Mouse (Mus musculus): ENCODE measurements at regions not wholly inside any gene's neighbourhood (a gene's known extent, or its start where the extent isn't known, plus 50 kb on each side); places are given as distances from the start of the nearest gene placed in this dataset. TPM values are rescaled to one million over a fixed set of nuclear protein-coding genes. Genes with fewer than 3 reads are reported as not detected.
A peak's percentile ranks its signal among the peaks of the same experiment; 100 is the strongest.

DNA sequence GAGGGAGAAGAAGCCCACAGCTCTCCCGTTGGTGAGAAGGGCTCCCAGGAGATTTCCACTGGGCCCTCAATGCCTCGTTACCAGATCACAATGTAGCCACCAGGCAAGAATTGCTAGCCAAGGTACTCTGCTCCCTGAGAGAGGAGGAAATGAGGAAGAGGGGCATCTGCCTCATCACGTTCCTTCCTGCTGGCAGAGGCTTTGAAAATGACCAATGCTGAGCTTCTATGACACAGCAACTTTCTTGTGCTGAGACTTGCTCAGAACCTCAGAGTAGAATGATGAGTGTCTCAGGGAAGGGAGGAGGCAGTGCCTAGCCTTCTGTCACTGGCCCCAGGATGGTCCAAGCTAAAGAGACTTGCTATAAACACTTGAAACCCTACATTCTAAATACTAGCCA lies 78.7 kb upstream of the Hsd17b12 start:
- ATAC-seq (ENCODE audit: insufficient number of reproducible peaks, insufficient read depth, low FRiP score, low TSS enrichment, low read depth) = no peak
- Histone ChIP-seq H3K4me3 (no peak overlapping the region), H3K27me3 (peaks cover 60% of the 10 kb centered on the region), H3K4me1 (peaks cover 13% of the 10 kb centered on the region), H3K27ac (no peak overlapping the region), H3K9ac (no peak overlapping the region), H3K36me3 (no peaks in the 10 kb centered on the region), H3K4me2 (no peak overlapping the region), H3K9me3 (no peaks in the 10 kb centered on the region)
- 36% methylated on average over 3 of the region's 3 CpGs for WGBS

DNA sequence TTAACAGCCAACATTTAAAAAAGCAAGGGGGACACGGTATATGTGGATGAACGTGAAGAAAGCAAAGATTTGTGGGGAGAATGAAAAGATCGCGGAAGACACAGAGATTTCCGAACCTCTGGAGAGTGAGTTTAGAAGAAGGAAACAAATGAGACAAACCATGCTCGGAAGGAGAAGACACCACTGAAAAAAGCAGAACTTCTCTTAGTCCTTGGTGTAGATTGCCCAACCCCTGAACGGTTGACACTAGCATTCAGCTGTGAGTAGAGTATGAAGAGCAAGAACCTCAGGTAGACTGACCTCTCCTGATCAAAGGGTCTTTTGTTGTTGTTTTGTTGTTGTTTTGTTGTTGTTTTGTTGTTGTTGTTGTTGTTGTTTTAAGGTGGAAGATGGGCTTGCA lies 75.8 kb upstream of the Hsd17b12 start:
- Histone ChIP-seq H3K27me3 (peaks cover 36% of the 10 kb centered on the region), H3K9ac (no peak overlapping the region), H3K27ac (no peak overlapping the region), H3K4me3 (no peak overlapping the region), H3K9me3 (no peaks in the 10 kb centered on the region), H3K4me2 (no peak overlapping the region), H3K4me1 (no peaks in the 10 kb centered on the region), H3K36me3 (no peaks in the 10 kb centered on the region)
- WGBS = 90% methylated on average over 7 of the region's 7 CpGs
- no peak for ATAC-seq (ENCODE audit: insufficient number of reproducible peaks, insufficient read depth, low FRiP score, low TSS enrichment, low read depth)

DNA sequence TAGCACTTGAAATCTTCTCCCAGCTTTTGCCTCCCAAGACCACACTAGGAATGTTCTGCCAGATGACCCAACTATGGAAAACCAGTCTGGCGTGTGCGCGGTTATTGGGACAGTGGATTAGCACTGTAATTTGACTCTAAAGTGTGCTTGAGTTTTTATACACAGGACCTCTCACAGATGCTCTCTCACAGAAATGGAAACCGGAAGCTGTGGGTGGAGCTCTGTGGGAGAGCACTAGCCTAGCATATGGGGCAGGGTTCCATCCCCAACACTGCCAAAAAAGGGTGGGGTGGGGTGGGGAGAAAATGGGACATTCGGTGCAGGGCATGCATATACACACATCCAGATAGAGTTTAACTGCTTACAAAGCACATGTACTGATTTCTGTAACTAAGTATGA lies 61.7 kb upstream of the Hsd17b12 start:
- H3K27me3 ChIP-seq = peaks cover 4% of the 10 kb centered on the region; the same call in 1 of the 2 replicates
- no peak overlapping the region for H3K4me2 ChIP-seq
- ATAC-seq (ENCODE audit: insufficient number of reproducible peaks, insufficient read depth, low FRiP score, low TSS enrichment, low read depth) = no peak
- H3K4me1 ChIP-seq = no peaks in the 10 kb centered on the region
- no peak overlapping the region for H3K9ac ChIP-seq
- H3K9me3 ChIP-seq = no peaks in the 10 kb centered on the region
- WGBS = 43% methylated on average over 5 of the region's 5 CpGs
- no peak overlapping the region for H3K27ac ChIP-seq
- H3K36me3 ChIP-seq = no peaks in the 10 kb centered on the region
- H3K4me3 ChIP-seq = no peak overlapping the region

DNA sequence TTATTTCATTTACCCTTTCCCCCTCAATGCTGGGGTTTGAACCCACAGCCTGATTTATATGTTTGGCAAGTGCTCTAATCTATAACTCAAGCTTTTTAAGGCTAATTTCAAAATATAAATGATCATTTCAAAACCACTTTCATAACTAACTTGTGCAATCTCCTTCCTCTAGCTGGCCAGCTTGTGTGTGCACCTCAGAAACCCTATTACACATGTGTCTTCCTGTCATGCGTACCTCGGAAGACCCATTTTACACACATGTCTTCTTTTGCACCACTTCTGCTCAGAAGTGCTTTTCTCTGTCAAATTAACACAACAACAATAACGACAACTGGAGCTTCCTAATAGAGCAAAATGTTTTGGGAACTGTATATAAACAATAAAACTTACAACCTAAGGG lies 59.7 kb upstream of the Hsd17b12 start:
- Histone ChIP-seq H3K9ac (no peak overlapping the region), H3K27ac (no peak overlapping the region), H3K9me3 (no peaks in the 10 kb centered on the region), H3K4me1 (no peaks in the 10 kb centered on the region), H3K36me3 (no peaks in the 10 kb centered on the region), H3K27me3 (no peaks in the 10 kb centered on the region), H3K4me2 (no peak overlapping the region), H3K4me3 (no peak overlapping the region)
- WGBS = 87% methylated on average over 3 of the region's 3 CpGs
- ATAC-seq (ENCODE audit: insufficient number of reproducible peaks, insufficient read depth, low FRiP score, low TSS enrichment, low read depth) = no peak

DNA sequence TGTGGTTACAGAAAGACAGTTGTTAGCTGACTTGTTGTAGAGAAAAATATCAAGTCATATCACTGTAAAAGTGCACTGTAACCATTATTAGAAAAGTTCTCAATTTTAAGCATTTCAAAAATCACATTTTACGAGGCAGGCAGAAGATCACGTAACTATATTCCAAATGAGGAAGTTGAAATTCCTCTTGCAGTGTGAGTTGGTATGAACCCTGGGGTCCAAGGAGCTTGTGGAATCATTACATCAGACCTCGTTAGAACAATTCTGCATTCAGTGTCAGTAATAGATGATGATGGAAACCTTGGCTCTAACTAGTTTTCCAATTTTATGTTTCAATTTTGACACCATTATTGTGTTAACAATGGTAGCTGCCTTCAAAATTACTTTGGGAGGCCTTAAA lies 57.7 kb upstream of the Hsd17b12 start:
- Histone ChIP-seq H3K36me3 (no peaks in the 10 kb centered on the region), H3K9ac (no peak overlapping the region), H3K4me2 (no peak overlapping the region), H3K27ac (no peak overlapping the region), H3K4me3 (no peak overlapping the region), H3K27me3 (no peaks in the 10 kb centered on the region), H3K4me1 (no peaks in the 10 kb centered on the region), H3K9me3 (no peaks in the 10 kb centered on the region)
- no peak for ATAC-seq (ENCODE audit: insufficient number of reproducible peaks, insufficient read depth, low FRiP score, low TSS enrichment, low read depth)
- 84% methylated on average over 3 of the region's 3 CpGs for WGBS

MicroRNA genes in the stretch of these regions (microRNA counts, 519-probe panel; counts per million panel counts)
- microRNA mmu-miR-129-3p = 2,310 counts per million, percentile 57 among the panel's probes with 10 or more counts
- microRNA mmu-miR-129-5p = 1,964 counts per million, percentile 51 among the panel's probes with 10 or more counts

Small RNA genes lying in the stretch of these regions (microRNA-seq; reads per million reads assigned to microRNA genes)
- gene Mir129-2 (not detected), gene Mir129b (not detected)
